Mouse (Mus musculus) frontal cortex, postnatal 14 days (tissue): Measurements from ENCODE around the gene Sec24d.

Experiments used
- DNase-seq, 2 experiments: peaks; one replicate each; pipeline ENCODE4 v3.0.0; 2022; ENCODE audit warnings: low spot score in 2 of 2

Sec24d gene

DNA sequence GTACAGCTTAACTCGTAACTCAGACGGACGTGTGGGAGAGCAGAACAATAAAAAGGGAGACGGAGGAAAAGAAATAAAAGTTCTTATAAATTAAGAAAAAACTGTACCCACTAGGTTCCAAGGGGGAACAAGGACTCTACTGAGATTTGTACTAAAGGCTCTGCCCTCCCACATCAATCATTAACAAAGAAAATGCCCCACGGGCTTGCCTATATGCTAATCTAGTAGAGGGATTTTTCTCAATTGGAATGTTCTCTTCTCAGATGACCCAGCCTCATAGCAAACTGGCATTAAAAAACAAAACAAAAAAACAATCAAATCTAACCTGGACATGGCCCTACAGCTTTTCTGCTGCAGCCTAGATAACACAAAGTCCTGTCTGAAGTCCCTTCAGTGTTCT is 128.4 kb downstream of the Sec24d start:
- no peak for DNase-seq

DNA sequence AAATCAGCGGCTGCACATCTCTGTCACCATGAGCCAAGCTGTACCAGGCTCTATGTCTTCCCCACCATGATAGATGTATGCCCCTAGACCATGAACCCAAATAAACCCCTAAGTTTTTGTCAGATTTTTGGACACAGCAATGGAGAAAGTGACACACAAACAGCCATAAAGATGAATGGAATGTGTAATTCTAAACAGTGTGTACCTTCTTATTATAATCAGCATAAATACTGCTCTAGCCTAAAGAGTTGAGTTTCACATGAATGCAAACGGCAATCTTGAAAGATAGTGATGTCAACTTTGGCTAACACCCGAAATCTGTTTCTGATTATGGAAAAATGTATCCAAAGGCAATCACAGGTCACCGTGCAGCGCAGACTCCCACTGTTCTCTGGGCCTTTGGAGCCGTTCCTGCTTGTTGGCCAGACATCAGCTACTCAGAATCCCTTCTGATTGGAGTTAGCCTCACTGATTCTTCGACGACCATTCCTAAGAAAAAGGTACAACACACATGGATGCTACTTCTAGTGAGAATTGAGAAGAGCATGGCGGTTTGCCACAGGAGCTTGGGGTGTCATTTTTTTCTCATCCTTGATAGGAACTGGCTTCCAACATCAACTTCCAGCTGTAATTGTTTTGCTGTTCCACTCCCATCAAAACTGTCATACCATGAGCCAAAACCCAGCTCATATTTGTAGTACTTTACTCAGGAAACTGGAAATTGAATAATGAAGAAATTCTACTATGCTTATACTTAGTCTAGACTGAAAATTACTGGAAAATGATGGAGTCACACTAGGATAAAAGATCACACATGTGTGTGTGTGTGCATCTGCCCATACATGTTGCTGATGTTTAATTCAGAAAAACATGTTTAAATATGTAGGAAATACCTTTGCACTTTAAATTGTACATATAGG is 130.6 kb downstream of the Sec24d start:
- no peak for DNase-seq

DNA sequence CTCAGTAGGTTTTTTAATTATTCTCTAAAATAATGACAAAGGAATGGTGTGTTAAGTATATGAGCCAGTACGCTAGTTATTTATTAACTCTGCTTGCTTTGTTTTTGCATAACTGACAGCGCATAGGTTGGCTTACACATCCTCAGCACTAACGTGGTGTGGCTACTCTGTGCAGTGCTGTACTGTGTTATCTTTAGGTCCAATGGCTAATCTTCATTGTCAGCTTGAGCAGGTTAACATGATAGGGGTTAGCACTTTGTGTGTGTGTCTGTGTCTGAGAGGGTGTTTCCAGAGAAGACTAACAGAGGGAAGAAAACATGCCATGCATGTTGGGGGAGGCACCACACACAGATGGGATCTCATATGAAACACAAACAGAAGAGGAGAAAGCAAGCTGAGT is 137.7 kb downstream of the Sec24d start:
- no peak for DNase-seq

DNA sequence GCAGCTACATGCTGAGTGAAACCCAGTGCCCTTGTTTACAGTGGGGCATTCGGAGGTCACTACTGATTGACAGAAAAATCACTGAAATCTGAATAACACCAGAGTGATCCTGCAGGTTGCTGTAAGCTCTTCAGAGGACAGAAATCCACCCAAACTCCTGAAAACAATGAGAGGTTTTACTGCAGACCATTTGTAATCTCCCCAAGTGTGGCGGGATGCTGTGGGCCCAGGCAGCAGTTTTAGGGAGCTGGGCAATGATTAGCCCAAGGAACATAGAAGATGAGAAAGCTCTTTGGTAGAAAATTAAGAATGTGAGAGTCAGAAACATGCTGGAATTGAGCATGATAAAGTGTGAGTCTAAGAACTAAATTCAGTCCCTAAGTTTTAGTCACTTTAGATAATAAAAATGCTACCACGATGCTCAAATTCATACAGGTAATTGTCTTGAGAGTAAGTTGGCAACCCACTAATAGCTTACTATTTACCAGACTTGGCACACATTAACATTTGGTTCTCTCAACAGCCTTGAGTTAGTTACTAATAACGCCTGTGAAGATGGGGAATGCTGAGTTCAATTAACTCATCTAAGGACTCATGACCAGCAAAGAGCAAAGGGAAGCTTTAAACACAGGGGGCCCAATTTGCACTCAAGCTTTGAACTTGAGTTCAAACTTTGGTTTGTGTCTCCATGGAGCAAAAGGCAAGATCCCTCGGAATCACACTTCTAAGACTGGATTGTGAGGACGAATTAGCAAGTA is 144.7 kb downstream of the Sec24d start:
- DNase-seq: no peak

DNA sequence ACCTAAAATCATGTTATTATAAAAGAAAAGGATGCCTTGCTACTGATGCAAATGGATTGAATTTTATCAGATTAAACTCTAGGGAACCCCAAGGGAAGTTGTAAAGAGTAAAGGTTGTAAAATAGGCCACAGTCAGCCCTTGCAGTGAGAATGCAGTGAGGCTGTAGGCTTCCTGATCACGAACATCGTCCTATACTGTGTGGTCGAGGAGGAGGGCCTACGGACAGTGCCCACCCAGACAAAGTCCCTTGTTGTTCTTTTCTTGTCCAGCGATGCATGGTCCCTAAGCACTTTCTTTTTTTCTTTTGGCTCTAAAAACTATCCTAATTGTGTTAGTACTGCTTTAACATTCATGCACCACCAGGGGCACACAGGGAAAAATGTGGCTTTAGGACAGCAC is 145.9 kb downstream of the Sec24d start:
- no peak for DNase-seq
